Mouse (Mus musculus): ENCODE results near the gene Myo15b.

Gene Myo15b

DNA sequence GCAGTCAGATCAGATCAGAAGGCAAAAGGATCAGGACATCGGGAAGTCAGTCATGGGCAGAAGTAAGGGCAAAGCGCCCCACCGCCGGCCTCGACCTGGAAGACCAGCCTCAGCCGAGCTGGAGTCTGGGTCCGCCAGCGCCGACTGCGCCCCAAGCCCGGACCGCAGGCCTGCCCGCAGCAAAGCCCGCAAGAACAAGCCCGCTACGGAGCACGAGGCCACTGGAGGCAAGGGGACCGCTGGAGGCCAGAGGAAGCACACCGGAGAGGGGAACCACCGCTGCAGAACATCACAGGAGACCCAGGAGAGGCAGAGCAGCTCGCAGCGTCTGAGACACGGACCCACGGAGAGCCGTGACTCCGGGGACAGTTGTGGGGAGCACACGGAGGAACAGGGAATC lies at the start of gene Myo15b:
TSS of gene Myo15b (plus strand) at position 53 of the 400 bp plus-strand sequence.
- no peak for DNase-seq (ENCODE audit: low spot score in 2 of 2)

DNA sequence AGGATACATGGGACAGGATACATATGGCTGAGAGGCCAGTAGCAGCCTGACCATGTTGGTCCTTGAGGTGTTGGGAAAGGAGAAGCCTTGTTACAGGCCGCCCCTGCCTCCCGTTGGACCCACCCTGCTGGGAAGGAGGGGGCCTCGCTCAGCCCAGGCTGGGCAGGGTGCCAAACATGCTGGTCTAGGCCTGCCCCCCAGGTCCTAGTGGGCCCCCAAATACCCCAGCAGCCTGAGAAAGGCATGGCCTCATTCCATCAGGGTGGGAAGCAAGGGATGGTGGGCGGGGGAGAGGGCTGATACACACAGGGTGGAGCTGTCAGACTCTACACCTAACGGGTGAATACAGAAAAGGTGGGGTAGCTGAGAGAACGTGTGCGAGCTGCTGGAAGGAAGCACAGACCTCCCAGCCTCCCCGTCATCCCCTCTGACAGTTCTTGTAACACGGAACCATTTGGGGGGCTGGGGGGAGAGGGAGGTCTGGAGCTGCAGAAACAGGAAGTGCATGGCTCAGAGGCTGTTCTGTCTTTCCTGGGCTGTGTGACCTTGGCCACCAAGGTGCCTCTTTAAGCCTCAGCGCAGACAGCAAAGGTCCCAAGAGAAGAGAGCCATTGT lies 49.4 kb upstream of the Myo15b start:
- DNase-seq (ENCODE audit: low spot score in 2 of 2): no peak

DNA sequence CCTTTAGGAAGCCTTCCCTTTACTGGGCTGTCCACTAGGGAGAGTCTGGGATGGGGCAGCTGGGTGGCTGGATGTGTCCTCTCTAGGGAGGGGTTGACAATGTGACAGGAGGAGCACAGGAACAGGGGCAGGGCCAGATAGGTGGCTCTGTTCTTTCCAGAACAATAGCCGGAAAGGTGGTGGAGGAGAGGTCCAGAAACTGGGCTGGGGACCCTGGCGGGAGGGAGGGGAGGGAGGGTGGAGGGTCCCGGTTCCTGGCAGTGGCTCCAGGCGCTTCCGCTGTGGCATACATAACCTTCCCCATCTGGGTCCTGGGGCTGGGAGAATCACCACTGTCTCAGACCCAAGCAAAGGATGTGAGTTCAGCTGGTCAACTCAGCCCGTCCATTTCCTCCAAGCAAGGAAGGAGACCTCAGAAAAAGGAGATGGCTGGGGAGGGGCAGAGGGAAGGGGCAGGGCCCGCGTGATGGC lies 48.9 kb upstream of the Myo15b start:
- no peak for DNase-seq (ENCODE audit: low spot score in 2 of 2)

DNA sequence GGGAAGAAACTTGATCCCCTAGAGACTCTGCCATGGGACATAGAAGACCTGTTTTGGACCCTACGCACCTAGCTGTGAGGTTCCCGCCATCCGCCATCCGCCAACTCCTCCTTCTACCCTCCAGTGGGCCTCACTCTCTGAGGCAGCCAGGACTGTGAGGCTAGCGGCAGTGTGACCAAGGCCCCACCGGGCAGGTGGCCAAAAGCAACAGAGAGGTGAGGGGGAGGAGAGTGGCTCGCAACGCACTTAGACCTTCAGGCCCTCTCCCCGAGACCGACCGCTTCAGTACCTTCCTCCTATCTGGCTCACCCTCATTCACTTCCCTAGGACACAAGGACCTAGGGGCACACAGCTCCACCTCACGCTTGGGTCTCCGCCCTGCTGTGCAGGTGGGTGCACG lies 47.8 kb upstream of the Myo15b start:
- no peak for DNase-seq (ENCODE audit: low spot score in 2 of 2)

DNA sequence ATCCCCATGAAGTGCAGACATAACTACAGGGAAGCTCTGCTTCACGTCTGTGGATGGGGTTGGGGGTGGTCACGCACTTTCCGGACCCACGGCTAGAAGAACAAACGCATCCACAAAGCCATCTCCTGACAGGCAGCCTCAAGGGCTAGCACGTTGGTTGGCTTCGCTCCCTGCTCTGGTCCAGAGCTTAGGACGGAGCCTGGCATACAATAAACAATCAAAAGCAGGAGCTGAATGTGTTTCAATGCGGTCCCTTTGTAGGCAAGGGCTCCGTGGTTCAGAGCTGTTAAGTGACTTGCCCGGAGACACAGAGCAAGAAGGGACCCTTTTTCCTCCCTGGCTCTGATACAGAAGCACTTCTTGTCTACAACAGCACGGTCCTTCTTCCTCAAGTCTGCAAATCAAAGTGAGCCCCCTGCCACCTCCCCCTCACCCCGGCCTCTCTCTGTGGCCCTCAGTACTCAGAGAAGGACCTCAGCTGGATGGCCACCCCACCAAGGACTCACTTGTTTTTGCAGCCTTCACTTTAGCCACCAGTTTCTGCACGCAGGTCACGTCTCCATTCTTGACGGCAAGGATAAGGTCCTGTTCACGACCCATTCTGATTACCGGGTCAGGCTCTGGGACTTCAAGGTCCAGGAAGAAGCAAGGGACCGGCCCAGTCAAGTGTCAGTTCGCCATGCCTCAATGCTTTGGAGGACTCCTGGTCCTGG lies 46.7 kb upstream of the Myo15b start:
- no peak for DNase-seq (ENCODE audit: low spot score in 2 of 2)

DNA sequence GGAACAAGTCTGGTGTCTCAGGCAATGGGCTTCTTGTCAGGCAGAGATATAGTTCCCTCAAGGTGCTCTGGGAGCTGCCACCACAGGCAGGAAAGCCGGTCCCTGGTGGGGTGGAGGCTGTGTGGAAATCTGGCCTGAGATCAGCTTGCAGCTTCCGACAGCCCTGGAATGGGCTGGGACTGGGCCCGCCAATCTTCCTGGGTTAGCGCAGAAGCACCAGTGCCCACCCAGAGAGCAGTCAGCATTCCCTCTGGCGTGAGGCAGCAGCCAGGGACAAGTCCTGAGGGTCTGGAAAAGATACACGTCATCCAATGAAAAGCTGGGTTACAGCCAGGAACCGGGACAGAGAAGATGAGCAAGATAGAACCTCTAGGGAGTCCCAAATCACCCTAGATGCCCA lies 46.1 kb upstream of the Myo15b start:
- DNase-seq (ENCODE audit: low spot score in 2 of 2): no peak

DNA sequence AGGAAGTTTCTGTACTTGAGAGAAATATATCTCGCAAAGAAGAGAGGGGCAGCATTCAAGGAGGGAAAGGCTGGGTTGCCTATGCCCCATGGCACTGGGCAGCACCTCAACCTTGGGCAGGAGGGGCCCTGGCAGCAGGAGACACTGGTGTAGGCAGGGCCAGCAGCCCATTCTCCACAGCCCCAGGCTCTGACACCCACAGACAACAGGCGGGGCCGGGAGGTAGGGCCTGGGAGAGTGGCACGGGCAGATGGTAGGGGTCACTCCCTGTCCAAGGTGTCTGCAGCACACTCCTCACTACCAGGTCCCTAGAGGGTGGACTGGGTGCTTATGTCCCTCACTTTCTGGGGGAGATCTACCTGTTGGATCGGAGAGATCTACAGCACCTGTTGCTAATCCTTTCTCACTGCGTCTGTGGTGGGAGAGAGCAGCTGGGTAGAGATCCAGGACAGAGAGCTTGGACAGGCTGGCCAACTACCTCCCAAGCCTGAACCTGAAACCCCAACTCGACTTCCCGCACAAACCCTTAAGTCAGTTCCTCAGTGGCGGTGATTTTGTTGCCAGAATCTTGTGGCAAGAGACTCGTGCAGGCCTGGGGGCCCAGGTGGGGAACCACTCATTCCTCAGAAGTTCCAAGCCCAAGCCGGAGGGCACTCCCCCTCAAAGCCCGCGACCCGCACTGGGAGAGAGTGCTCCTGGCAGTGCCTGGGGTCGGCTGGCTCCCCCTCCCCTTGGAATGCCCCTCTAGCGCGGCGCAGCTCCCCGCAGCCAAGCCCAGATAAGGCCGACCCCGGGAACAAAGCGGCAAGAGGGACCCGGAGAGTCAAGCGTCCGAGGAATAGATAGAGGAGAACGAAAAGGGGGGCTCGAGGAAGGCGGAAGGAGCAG lies 45.4 kb upstream of the Myo15b start:
- no peak for DNase-seq (ENCODE audit: low spot score in 2 of 2)

DNA sequence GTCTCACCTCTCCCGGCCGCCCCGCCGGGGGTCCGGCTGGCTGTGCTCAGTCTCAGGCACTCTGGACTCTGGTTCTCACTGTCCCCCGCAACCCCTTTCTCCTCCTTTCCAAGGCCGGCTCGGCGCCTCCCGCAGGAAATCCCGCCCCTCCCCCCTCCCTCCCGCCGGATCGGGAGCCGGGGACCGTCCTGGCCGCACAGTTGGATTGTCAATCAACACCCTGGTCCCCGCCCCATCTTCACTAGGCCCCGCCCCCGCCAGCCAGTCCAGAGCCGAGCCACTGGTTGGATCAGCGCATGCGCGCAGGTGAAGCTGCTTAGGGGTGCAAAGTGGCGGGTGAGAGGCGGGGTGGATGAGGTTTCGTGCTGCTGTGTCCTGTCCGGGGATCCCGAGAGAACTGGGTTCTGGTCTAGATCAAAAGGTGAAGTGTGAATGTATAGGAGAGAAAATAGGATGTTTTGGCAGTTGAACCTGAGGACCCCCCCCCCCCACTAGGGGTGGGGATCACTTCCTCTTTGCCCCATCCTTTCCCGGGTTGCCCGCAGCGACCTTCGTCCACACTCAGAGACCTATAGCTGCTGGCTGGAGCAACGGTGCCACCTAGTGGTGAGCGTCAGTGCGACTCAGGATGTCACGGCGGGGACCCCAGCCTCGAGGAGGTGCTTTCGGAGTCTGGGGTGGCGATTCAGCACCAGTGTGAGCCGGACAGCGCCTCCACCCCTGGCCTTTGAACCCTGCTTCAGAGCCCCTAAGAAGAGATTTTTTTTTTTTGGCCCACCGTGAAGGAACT lies 44.5 kb upstream of the Myo15b start, which contains the start of gene Caskin2:
TSS of gene Caskin2 (minus strand) at position 133 of the 790 bp plus-strand sequence.
- peak; percentile 82 to 83 for DNase-seq (ENCODE audit: low spot score in 2 of 2)

DNA sequence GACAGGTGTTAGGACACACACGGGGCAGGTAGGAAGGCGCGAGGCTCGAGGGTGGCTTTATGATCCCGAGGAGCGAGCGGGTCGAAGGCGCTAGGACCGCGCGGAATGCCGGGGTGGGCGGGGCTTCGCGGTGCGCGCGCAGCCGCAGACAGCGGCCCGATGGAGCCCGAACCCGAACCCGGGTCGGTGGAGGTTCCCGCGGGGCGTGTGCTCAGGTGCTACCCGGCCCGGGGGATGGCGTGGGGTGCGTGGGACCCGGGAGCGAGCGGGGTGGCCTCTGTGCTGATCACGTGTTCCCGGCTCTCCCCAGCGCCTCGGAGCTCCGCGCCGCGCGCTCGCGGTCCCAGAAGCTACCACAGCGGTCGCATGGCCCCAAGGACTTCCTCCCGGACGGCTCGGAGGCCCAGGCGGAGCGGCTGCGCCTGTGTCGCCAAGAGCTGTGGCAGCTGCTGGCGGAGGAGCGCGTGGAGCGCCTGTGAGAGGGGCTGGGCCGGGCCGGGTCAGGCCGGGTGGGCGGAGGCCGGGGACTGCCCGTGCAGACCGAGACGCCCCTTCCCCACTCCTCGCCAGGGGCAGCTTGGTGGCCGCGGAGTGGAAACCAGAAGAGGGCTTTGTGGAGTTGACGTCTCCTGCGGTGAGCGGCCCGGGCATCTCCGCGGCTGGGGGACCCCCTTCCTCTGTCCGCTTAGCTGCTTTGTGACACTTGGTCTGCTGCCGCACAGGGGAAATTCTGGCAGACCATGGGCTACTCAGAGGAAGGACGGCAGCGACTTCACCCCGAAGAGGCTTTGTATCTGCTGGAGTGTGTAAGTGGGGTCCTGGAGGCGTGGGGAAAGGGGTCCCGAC lies 43.4 kb upstream of the Myo15b start, which contains the start of gene Tsen54:
TSS of gene Tsen54 (plus strand) at position 120 of the 846 bp plus-strand sequence.
- DNase-seq (ENCODE audit: low spot score in 2 of 2): peak; percentile 67 to 73

DNA sequence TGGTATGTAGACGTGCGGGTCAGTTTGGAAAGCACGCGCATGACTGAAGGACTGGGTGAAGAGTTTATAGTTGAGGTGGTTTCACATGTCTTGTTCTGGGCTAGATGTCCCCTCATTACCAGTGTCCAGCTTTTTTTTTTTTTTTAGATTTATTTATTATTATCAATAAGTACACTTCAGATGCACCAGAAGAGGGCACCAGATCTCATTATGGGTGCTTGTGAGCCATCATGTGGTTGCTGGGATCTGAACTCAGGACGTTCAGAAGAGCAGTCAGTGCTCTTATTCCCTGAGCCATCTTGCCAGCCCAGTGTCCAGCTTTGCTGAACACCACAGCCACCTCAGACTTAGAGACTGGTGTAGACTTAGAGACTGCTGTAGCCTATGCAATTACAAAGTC lies 40.9 kb upstream of the Myo15b start:
- DNase-seq (ENCODE audit: low spot score in 2 of 2): no peak

DNA sequence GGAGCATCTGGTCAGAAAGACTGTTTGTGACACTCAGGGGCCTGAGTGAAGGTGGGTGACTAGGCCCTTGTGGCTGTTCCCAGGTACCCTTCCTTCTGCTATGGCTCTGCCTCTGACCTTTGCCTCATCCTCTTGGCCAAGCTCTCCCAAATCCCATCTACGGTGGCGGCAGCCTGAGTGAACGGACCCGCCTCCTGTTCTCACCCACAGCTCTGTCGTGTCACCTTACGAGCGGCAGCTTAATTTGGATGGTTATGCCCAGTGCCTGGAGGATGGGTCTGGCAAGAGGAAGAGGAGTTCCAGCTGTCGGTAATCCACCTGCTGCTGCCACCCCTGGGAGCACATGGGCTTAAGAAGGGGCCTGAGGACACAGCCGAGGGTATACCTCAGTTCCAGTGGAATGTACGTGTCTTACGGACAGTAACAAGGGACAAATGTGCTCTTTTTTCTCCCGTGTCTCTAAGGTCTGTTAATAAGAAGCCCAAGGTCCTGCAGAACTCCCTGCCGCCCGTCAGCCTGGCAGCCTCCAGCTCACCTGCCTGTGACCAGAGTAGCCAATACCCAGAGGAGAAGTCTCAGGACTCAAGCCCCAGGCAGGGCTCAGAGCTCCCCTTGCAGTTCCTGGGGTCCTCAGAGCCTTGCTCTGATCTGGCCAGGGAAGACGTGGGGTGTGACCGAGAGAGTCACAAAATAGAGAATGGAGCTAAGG lies 38.1 kb upstream of the Myo15b start:
- DNase-seq (ENCODE audit: low spot score in 2 of 2): no peak

DNA sequence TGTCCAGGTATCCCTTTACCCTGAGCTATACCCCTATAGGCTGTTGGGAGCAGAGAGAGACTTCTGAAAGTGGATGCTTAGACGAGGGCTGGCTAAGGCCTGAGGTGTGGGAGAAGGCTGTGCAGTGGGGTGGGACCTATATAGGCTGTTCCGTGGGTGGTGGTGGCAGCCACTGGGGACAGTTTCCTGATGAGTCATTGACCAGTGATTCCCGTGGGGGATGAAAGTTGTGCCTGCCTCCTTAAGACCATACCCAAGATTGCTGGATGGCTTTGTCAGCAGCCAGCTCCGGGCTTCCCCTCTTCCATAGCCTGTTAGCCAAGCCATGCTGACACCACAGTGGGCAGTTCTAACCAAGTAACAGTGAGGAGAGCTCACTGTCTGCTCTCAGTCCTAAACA lies 37.2 kb upstream of the Myo15b start:
- DNase-seq (ENCODE audit: low spot score in 2 of 2): no peak

DNA sequence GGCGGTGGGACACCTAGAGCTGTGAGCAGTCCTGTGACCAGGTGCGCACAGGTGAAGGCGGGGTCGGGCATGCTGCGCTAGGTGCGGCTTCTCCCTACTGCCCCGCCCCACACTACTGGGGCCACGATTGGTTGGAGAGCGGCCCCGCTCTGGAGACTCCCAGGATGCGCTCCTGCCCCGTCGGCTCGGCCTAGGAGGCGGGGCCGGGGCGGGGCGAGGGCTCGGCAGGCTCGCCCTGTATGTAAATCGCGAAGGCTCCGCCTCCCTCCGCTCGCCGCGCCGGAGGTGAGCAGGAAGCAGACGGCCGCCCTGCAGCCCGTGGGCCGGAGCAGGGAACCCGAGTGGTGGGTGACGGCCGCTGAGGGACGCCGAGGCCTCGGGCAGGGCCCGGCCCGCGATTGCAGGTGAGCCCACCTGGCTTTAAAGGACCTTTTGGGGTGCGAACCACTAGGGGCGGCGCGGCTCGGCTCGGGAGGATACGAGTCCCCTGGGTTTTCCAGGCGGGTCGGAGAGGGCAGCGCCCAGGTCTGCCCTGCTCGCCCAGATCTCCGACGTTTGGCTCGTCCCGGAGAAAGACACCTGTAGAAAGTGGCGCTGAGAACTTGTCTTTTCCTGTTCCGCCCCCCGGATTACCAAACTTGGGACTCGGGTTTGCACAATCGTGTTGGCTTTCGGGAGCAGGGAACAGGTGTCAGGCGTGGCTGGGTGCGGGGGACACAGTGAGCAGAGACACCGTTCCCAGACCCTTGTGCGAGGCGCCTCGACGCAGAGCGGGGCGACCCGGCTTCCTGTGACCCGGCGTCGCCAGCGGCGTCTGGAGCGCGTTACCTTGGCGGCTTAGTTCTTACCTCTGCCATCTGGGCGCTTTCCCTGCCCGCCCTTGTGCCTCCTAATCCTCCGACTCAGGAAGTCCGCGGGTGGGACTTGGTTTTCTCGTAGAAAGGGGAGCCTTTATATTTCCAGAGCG lies 34.1 kb upstream of the Myo15b start, which contains the start of gene Llgl2:
TSS of gene Llgl2 (plus strand) at position 276 of the 967 bp plus-strand sequence.
- peak; percentile 33 to 48 for DNase-seq (ENCODE audit: low spot score in 2 of 2)

DNA sequence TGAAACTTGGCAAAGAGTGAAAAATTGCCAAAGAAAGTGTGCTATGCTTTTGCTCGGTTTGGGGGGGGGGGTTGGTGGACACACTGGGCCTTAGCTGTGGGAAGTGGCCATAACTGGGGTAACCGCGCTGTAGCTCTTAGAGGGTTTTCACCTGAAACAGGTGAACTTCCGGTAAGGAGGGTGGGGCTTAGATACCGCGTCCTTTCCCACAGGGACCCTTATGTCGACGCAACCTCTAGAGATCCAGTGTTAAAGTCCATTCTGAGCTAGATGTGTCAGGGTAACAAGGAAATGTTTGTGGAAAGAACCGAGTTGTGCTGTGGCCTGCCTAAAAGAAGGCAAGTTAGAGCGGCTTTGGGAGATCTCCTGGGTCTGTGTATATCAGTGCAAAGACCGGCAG lies 33.4 kb upstream of the Myo15b start:
- DNase-seq (ENCODE audit: low spot score in 2 of 2): no peak

DNA sequence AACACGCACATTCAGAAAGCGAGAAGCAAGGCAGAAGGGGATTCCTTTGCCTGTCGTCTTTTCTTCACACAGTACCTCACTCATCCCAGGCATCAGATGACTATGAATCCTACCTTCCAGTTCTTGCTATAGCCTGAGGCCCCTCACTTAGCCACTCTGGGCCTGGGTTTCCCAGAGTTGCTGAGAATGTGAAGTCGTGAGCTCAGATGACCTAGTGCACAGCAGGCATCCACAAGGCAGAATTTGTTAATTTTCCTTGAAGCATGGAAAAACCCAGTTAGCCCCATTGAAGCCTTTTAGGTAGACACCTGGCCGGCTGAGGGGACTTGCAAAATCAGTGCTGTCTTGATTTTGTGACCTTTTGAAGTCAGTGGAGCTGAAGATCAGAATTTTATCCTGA lies 31.7 kb upstream of the Myo15b start:
- no peak for DNase-seq (ENCODE audit: low spot score in 2 of 2)

DNA sequence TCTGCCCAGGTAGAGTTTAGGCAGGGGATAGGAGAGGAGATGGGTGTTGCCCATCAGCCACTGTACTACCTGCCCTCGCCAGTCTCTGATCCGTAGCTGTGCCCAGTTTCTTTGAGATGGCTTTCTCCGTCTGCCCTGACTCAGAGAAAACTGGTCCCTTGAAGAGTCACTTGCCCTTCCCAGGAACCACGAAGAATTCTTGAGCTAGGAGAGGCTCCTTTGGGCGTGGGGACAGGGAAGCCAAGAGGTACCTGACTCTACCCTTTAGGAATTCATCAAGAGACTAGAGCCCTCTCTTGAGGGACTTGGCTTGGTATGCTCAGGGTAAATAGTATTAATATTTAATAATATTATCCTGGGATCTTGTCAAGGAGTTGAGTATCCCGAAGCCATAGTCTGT lies 30.6 kb upstream of the Myo15b start:
- DNase-seq (ENCODE audit: low spot score in 2 of 2): no peak

DNA sequence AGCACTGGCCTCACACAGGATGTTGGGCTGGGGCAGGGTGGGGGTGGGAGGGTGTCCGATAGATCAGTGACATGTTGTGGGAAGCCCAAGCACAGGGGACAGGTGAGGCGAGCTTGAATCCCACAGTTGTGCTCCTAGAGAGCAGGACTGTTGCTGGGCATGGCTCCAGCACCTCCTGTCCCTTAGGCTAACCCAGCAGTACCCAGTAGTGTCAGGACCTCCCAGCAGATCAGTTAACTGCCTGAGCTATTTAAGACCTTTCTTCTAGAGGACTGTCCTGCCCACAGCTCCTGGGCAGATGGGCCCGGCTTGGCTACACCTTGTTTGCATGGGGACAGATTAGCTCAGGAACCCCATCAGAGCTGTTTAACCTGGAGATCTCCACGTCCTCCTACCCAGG lies 29.2 kb upstream of the Myo15b start:
- no peak for DNase-seq (ENCODE audit: low spot score in 2 of 2)

DNA sequence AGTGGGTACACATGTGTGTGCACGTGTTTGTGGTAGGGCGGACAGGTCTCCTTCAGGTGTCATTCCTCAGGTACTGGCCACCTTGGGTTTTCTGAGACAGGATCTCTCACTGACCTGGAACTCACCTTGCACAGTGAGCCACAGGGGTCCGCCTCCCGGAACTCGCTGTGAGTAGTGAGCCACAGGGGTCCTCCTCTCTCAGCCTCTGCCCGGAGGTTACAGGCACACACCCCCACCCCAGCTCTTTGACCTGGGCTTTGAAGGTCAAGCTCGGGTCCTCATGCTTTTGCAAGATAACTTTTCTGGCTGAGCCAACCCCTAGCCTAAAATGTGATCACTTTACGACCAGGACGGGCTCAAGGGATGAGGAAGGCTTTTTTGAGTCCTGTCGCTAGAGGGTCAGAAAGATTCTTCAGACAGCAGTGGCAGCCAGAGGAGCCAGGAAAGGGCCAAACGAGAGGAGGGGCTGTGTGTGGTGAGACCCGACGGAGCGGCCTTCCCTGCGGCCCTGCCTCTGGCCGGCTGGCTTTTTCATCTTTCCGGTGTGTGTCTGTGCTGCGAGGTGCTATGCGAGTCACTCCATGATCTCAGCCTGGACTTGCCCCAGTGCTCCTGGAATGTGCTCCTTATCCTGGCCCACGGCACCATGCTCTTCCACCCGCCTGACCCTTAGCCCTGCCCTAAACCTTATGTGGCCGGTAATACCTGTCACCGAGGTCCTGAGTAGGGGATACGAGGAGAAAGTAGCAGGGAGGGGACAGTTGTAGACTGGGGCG lies 27.5 kb upstream of the Myo15b start:
- DNase-seq (ENCODE audit: low spot score in 2 of 2): no peak
